Mouse (Mus musculus): Measurements from ENCODE around the gene Camk1d. TPM values are rescaled to one million over a fixed set of nuclear protein-coding genes. Genes with fewer than 3 reads are reported as not detected.

Camk1d gene
- 1.4 TPM for polyA plus RNA-seq (2015; fragmentation: Illumina TruSeq; extraction: RNeasy Lipid Tissue Mini Kit (QIAGEN cat#74804); ENCODE audit: insufficient read depth, low read depth, low replicate concordance)

GRCm38 (mm10) chr2:5714211-5715053 is at the start of gene Camk1d:
Gene Camk1d (minus strand): TSS chr2:5714515.

Other genes with a start within 250 kb of the Camk1d start
- 2.7 TPM for gene Nudt5, start 130.5 kb upstream of the Camk1d start, polyA plus RNA-seq (2015; fragmentation: Illumina TruSeq; extraction: RNeasy Lipid Tissue Mini Kit (QIAGEN cat#74804); ENCODE audit: insufficient read depth, low read depth, low replicate concordance)
- gene Cdc123, start 130.6 kb upstream of the Camk1d start, polyA plus RNA-seq (2015; fragmentation: Illumina TruSeq; extraction: RNeasy Lipid Tissue Mini Kit (QIAGEN cat#74804); ENCODE audit: insufficient read depth, low read depth, low replicate concordance), result 28.7 TPM
- gene Gm13199, start 148.4 kb upstream of the Camk1d start, polyA plus RNA-seq (2015; fragmentation: Illumina TruSeq; extraction: RNeasy Lipid Tissue Mini Kit (QIAGEN cat#74804); ENCODE audit: insufficient read depth, low read depth, low replicate concordance), result not detected
- gene Sec61a2, start 180.9 kb upstream of the Camk1d start, polyA plus RNA-seq (2015; fragmentation: Illumina TruSeq; extraction: RNeasy Lipid Tissue Mini Kit (QIAGEN cat#74804); ENCODE audit: insufficient read depth, low read depth, low replicate concordance), result 9.3 TPM
- 2.7 TPM for gene Dhtkd1, start 228.3 kb upstream of the Camk1d start, polyA plus RNA-seq (2015; fragmentation: Illumina TruSeq; extraction: RNeasy Lipid Tissue Mini Kit (QIAGEN cat#74804); ENCODE audit: insufficient read depth, low read depth, low replicate concordance)
- gene Upf2, start 237.0 kb upstream of the Camk1d start, polyA plus RNA-seq (2015; fragmentation: Illumina TruSeq; extraction: RNeasy Lipid Tissue Mini Kit (QIAGEN cat#74804); ENCODE audit: insufficient read depth, low read depth, low replicate concordance), result 8.9 TPM

Measured in pancreas, adult 10 weeks (tissue).